Mouse (Mus musculus) lung, postnatal 14 days (tissue): Measurements from ENCODE around the gene Tmc8.

Source experiments
- DNase-seq: peaks from one replicate; pipeline ENCODE4 v3.0.0; 2021

Tmc8 gene

GRCm38 (mm10) chr11:117781993-117782704 is at the start of gene Tmc8, which contains the start of gene Tmc6:
Gene Tmc8, plus strand, starts transcription at chr11:117782076.
Gene Tmc6, minus strand, starts transcription at chr11:117782198.
- peak; percentile 66 for DNase-seq

GRCm38 (mm10) chr11:117736037-117736689 is 45.7 kb upstream of the Tmc8 start:
- no peak for DNase-seq

- no peak for DNase-seq
These were observed 43.8 kb upstream of the Tmc8 start for GRCm38 (mm10) chr11:117738123-117738522.

DNA sequence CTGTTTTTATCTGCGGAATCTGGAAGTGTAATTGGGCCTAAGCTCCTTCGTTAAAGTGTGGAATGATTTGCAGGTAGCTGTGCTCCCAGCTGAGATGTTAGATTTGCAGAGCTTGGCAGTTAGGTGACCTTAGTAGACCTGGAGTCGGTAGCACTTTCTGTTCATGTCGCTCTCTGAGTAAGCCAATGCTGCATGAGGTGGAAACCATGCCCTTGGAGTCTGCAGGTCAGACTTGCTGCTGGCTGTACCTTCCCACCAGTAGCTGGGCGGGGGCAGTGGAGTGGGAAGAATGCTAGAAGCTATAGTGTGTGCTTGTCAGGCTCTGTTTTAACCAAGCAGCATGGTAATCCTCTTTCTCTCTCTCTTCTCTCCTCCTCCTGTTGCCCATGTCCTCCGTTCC is 40.7 kb upstream of the Tmc8 start:
- DNase-seq: no peak

GRCm38 (mm10) chr11:117742243-117742642 is 39.6 kb upstream of the Tmc8 start:
- DNase-seq: no peak

GRCm38 (mm10) chr11:117742715-117743114 is 39.2 kb upstream of the Tmc8 start:
- no peak for DNase-seq

DNA sequence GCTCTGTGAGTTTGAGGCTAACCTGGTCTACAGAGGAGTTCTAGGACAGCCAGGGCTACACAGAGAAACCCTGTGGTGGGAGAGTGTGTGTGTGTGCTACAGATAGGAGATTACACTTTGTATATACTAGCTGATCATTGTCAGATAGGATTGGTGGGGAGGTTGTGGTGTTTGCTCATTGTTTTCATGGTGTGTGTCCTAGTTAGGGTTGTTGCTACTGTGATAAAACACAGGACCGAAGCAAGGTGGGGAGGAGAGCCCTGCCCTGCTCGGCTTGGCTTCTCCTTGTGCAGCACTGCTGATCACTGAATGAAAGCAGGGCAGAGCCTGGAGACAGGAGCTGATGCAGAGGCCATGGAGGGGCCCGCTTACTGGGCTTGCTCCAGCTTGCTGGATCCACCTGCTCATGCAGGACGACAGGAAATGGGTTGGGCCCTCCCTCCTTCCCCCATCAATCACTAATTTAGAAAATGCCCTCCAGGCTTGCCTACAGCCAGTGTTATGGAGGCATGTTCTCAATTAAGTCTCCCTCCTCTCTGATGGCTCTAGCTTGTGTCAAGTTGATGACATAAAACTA is 38.3 kb upstream of the Tmc8 start:
- DNase-seq: no peak

- no peak for DNase-seq
These were observed 33.2 kb upstream of the Tmc8 start for GRCm38 (mm10) chr11:117748628-117749027.

- DNase-seq: no peak
These were observed 32.5 kb upstream of the Tmc8 start for GRCm38 (mm10) chr11:117749414-117749813.

DNA sequence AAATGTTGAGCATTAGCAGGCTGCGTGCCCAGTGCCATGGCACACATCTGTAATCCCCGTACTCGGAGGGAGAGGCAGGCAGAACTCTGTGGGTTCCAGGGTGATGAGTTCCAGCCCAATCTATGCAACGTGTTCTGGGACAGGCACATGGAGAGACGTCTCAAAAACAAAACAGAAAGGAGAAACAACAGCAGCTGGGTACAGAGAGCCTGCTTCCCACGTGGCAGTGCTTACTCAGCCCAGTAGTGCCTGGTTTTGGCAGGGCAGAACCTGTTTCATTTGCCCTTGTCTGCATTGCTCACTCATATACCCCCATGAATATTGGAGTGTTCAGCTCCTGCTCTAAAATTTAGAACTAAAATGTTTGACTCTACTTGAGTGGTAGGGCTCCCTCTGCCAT is 30.3 kb upstream of the Tmc8 start:
- no peak for DNase-seq

GRCm38 (mm10) chr11:117755891-117756290 is 26.0 kb upstream of the Tmc8 start:
- no peak for DNase-seq

- DNase-seq: no peak
These were observed 22.6 kb upstream of the Tmc8 start for GRCm38 (mm10) chr11:117759267-117759666.

GRCm38 (mm10) chr11:117760374-117761119 is 21.3 kb upstream of the Tmc8 start:
- DNase-seq: no peak

DNA sequence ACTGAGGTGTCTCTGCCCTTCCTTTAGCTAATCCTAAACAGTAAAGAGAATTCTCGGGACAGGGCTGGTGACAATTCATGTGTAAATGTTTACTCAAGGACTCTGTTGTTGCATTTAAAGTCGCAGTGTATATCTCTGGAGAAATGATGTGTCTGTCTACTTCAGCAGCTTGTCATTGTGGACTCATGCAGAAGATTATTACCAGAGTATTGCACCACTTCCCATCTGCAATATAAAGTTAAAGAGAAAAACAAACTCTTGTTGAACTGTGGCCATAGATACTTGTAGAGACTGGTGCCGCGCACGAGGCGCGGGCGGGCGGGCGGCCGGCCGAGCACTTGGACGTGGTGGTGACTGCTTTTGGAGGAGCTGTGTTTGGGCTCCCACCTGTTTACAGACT is 20.1 kb upstream of the Tmc8 start:
- no peak for DNase-seq

DNA sequence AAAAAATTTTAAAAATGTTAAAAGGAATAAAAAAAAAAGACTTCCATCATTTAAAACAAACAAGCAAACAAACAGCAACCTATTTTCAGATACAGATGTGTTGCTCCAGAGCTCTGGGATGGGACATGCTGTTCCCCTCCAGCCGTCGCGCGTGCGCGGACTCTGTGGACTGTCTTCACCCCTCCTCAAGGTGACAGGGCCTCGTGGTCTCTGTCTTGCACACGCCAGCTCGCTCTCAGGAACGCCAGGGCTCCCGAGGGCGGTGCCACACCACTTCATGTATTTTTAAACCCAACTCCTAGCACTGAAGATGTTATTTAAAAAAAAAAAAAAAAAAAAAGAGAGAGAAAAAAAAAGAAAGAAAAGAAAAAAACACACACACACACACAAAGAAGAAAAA is 19.6 kb upstream of the Tmc8 start:
- no peak for DNase-seq

GRCm38 (mm10) chr11:117764319-117764718 is 17.6 kb upstream of the Tmc8 start:
- no peak for DNase-seq

DNA sequence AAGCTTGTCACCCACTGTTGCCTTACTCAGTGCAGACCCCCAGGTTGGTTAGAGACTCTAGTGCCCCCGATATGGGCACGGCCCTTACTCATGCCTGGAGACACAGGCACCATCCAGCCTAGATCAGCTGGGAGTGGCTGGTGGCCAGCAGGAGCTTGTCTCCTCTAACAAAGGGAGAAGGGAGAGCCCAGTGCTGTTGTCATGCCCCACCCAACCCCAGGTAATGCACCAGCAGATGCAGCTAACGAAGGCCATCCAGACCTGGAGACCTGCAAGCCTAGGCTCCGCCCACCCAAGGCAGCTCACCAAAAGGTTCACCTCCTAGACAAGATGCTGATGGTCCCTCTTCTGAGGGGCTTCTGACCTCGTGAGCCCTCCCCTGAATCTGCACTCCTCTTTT is 16.5 kb upstream of the Tmc8 start:
- DNase-seq: no peak

DNA sequence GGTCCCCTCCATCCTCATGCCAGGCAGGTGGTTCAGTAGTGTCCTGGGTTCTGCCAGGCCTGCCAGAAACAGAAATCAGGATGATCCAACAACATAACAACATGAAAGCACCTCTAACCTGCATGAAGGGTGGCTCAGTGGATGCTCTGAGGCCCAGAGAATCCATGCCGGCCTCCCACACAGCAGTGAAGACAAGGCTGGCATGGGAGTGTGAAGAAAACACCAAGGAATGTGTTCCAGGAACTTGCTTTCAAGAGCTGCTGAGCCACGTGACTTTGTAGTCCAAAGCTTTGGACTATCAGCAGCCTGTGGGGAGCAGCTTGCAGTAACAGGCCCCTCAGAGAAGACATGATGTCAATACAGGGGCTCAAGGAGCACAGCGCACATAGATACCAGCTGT is 15.6 kb upstream of the Tmc8 start:
- no peak for DNase-seq

- no peak for DNase-seq
These were observed 12.9 kb upstream of the Tmc8 start for GRCm38 (mm10) chr11:117768725-117769682.

DNA sequence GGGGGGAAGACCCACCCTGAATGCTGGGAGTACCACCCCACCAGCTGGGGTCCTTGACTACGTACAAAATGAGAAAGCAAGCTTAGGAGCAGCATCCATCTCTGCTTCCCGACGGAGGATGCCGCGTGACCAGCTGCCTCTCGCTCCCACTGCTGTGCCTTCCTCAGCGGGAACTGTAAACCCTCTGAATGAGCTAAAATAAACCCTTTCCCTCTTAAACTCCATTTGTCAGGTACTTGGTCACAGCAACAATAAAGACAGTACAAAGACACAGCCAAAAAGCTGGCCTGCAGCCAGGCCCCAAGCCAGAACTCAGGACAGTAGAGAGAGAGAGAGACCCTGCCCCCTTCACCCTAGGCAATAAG is 12.2 kb upstream of the Tmc8 start:
- no peak for DNase-seq

GRCm38 (mm10) chr11:117770407-117770806 is 11.5 kb upstream of the Tmc8 start:
- no peak for DNase-seq

- no peak for DNase-seq
These were observed 9.5 kb upstream of the Tmc8 start for GRCm38 (mm10) chr11:117772352-117772751.
